Mouse (Mus musculus): ENCODE data around the gene Ptms. TPM values are rescaled to one million over a fixed set of nuclear protein-coding genes. Genes with fewer than 3 reads are reported as not detected.

The Ptms gene
- polyA plus RNA-seq, 1 experiment = 1,797 TPM

DNA sequence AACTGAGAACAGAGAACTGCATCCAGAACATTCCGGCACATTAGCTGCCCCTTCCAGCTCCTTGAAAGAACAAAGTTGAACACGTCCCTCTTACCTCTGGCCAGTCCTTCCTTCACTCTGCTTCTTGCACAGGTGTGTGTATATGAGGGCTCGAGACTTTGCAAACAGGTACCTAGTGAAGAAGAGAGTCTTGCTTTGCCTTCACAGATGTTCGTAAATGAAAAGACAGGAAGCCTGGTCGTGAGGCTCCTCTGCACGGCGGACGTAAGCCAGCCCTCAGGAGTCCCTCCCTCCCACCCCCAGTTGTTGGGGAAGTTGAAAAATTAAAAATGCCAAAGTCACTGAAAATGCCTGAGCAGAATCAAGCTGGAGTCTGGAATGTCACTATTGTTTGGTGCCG lies 31.9 kb downstream of the Ptms start, which contains the start of gene Cd4:
Cd4 (minus strand) TSS at position 236 of the 400 bp plus-strand sequence.
- H3K27me3 ChIP-seq (ENCODE audit: control insufficient read depth, insufficient read depth, low read length) = no peaks in the 10 kb centered on the region
- WGBS = 26% methylated on average over 9 of the region's 9 CpGs
- TF ChIP-seq POLR2A (IDR thresholded peaks at IDR 0.05; ENCODE audit: control insufficient read depth, extremely low read depth, insufficient read depth, low read length, poor library complexity) (no peak), CTCF (IDR thresholded peaks at IDR 0.05; ENCODE audit: borderline replicate concordance, control insufficient read depth, extremely low read depth, insufficient read depth, low read length, poor library complexity) (no peak)
- peak; percentile 60 for DNase-seq
- peaks cover 13% of the 10 kb centered on the region; the same call in 1 of the 2 replicates for H3K36me3 ChIP-seq (ENCODE audit: control insufficient read depth, insufficient read depth, low read length)
- peak within 1 kb of the TSS; percentile 97 for H3K27ac ChIP-seq (ENCODE audit: control insufficient read depth, insufficient read depth, low read length)
- peak within 1 kb of the TSS; percentile 89 for H3K4me3 ChIP-seq (ENCODE audit: control insufficient read depth, insufficient read depth, low read length)
- H3K4me1 ChIP-seq (replicated peaks; ENCODE audit: control insufficient read depth, insufficient read depth, low read length) = peaks cover 52% of the 10 kb centered on the region

DNA sequence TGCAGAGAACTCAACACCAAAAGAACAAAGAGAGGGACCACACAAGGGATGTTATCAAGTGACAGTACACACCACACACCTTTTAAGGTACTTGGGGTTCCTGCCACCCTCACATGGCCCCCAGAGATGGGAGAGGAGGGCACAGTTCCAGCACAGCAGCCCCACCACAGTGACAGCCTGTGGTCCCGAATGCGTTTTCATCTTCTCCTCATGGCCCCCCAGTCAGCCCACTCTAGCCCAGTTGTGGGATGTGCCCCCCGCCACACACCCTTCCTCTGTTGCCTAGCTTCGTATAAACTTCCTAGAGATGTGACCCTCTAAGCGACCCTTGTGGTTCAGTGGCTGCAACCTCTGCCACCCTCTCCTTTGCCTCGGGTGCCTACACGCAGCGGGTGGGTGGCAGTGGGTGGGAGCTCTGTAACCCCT lies 33.9 kb downstream of the Ptms start:
- WGBS = 15% methylated on average over 8 of the region's 8 CpGs
- TF ChIP-seq CTCF (IDR thresholded peaks at IDR 0.05; ENCODE audit: borderline replicate concordance, control insufficient read depth, extremely low read depth, insufficient read depth, low read length, poor library complexity) = 0 out of 2 replicates have a peak, but pooled peaks have one; percentile 19
- TF ChIP-seq POLR2A (IDR thresholded peaks at IDR 0.05; ENCODE audit: control insufficient read depth, extremely low read depth, insufficient read depth, low read length, poor library complexity) = 0 out of 2 replicates have a peak, but pooled peaks have one; percentile 34
- H3K4me3 ChIP-seq (ENCODE audit: control insufficient read depth, insufficient read depth, low read length) = peak overlapping the region; percentile 73
- peak overlapping the region; percentile 95 for H3K27ac ChIP-seq (ENCODE audit: control insufficient read depth, insufficient read depth, low read length)
- no peaks in the 10 kb centered on the region for H3K27me3 ChIP-seq (ENCODE audit: control insufficient read depth, insufficient read depth, low read length)
- DNase-seq = peak; percentile 64
- H3K36me3 ChIP-seq (ENCODE audit: control insufficient read depth, insufficient read depth, low read length) = peaks cover 14% of the 10 kb centered on the region; the same call in 1 of the 2 replicates
- H3K4me1 ChIP-seq (replicated peaks; ENCODE audit: control insufficient read depth, insufficient read depth, low read length) = peaks cover 52% of the 10 kb centered on the region

GRCm38 (mm10) chr6:124884714-124885500 lies 35.0 kb downstream of the Ptms start:
- WGBS = 35% methylated on average over 10 of the region's 10 CpGs
- Histone ChIP-seq H3K27ac (ENCODE audit: control insufficient read depth, insufficient read depth, low read length) (peak overlapping the region; percentile 95), H3K4me1 (replicated peaks; ENCODE audit: control insufficient read depth, insufficient read depth, low read length) (peaks cover 48% of the 10 kb centered on the region), H3K4me3 (ENCODE audit: control insufficient read depth, insufficient read depth, low read length) (peak overlapping the region; percentile 73), H3K27me3 (ENCODE audit: control insufficient read depth, insufficient read depth, low read length) (no peaks in the 10 kb centered on the region), H3K36me3 (ENCODE audit: control insufficient read depth, insufficient read depth, low read length) (peaks cover 19% of the 10 kb centered on the region)
- DNase-seq = peak; percentile 77
- TF ChIP-seq POLR2A (IDR thresholded peaks at IDR 0.05; ENCODE audit: control insufficient read depth, extremely low read depth, insufficient read depth, low read length, poor library complexity) = no peak
- TF ChIP-seq CTCF (IDR thresholded peaks at IDR 0.05; ENCODE audit: borderline replicate concordance, control insufficient read depth, extremely low read depth, insufficient read depth, low read length, poor library complexity) = no peak

- no peak for TF ChIP-seq POLR2A (IDR thresholded peaks at IDR 0.05; ENCODE audit: control insufficient read depth, extremely low read depth, insufficient read depth, low read length, poor library complexity)
- TF ChIP-seq CTCF (IDR thresholded peaks at IDR 0.05; ENCODE audit: borderline replicate concordance, control insufficient read depth, extremely low read depth, insufficient read depth, low read length, poor library complexity) = no peak
- Histone ChIP-seq H3K4me3 (ENCODE audit: control insufficient read depth, insufficient read depth, low read length) (no peak overlapping the region), H3K36me3 (ENCODE audit: control insufficient read depth, insufficient read depth, low read length) (peaks cover 28% of the 10 kb centered on the region), H3K27me3 (ENCODE audit: control insufficient read depth, insufficient read depth, low read length) (no peaks in the 10 kb centered on the region), H3K4me1 (replicated peaks; ENCODE audit: control insufficient read depth, insufficient read depth, low read length) (peaks cover 42% of the 10 kb centered on the region), H3K27ac (ENCODE audit: control insufficient read depth, insufficient read depth, low read length) (no peak overlapping the region)
- no peak for DNase-seq
- WGBS = 94% methylated on average over 10 of the region's 10 CpGs
These were observed 36.6 kb downstream of the Ptms start for GRCm38 (mm10) chr6:124883351-124883750.

DNA sequence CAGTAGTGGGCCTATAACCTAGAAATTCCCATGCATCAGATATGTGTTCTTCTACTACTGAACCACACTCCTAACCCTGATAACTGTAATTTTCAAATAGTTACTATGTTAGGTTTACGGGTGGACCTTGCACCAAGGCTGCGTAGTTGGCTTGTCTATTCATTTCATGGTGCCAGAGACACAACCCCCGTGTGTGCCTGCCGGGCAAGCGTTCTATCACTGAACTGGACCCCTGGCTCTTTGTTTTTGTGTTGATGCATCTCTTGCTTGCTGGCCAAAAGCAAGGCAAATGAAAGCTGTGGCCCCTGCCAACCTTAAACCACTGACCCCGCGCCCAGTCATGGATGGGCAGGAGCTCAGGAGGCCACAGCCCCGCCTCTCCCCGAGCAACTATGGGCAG lies 38.1 kb downstream of the Ptms start:
- Histone ChIP-seq H3K27ac (ENCODE audit: control insufficient read depth, insufficient read depth, low read length) (peak overlapping the region; percentile 30; the same call in 1 of the 2 replicates), H3K4me3 (ENCODE audit: control insufficient read depth, insufficient read depth, low read length) (peak overlapping the region; percentile 19), H3K27me3 (ENCODE audit: control insufficient read depth, insufficient read depth, low read length) (no peaks in the 10 kb centered on the region), H3K4me1 (replicated peaks; ENCODE audit: control insufficient read depth, insufficient read depth, low read length) (peaks cover 41% of the 10 kb centered on the region), H3K36me3 (ENCODE audit: control insufficient read depth, insufficient read depth, low read length) (peaks cover 43% of the 10 kb centered on the region)
- WGBS = 97% methylated on average over 9 of the region's 9 CpGs
- no peak for TF ChIP-seq CTCF (IDR thresholded peaks at IDR 0.05; ENCODE audit: borderline replicate concordance, control insufficient read depth, extremely low read depth, insufficient read depth, low read length, poor library complexity)
- DNase-seq = no peak

- TF ChIP-seq POLR2A (IDR thresholded peaks at IDR 0.05; ENCODE audit: control insufficient read depth, extremely low read depth, insufficient read depth, low read length, poor library complexity) (0 out of 2 replicates have a peak, but pooled peaks have one; percentile 57), CTCF (IDR thresholded peaks at IDR 0.05; ENCODE audit: borderline replicate concordance, control insufficient read depth, extremely low read depth, insufficient read depth, low read length, poor library complexity) (no peak)
- Histone ChIP-seq H3K27ac (ENCODE audit: control insufficient read depth, insufficient read depth, low read length) (peak overlapping the region; percentile 71), H3K4me1 (replicated peaks; ENCODE audit: control insufficient read depth, insufficient read depth, low read length) (peaks cover 38% of the 10 kb centered on the region), H3K4me3 (ENCODE audit: control insufficient read depth, insufficient read depth, low read length) (no peak overlapping the region), H3K27me3 (ENCODE audit: control insufficient read depth, insufficient read depth, low read length) (no peaks in the 10 kb centered on the region), H3K36me3 (ENCODE audit: control insufficient read depth, insufficient read depth, low read length) (peaks cover 68% of the 10 kb centered on the region)
- WGBS = 18% methylated on average over 6 of the region's 6 CpGs
- peak; percentile 76 for DNase-seq
These were observed 40.5 kb downstream of the Ptms start for GRCm38 (mm10) chr6:124879390-124879789.

Measured in thymus, adult 2 months (tissue).